In the genomic region with DNA sequence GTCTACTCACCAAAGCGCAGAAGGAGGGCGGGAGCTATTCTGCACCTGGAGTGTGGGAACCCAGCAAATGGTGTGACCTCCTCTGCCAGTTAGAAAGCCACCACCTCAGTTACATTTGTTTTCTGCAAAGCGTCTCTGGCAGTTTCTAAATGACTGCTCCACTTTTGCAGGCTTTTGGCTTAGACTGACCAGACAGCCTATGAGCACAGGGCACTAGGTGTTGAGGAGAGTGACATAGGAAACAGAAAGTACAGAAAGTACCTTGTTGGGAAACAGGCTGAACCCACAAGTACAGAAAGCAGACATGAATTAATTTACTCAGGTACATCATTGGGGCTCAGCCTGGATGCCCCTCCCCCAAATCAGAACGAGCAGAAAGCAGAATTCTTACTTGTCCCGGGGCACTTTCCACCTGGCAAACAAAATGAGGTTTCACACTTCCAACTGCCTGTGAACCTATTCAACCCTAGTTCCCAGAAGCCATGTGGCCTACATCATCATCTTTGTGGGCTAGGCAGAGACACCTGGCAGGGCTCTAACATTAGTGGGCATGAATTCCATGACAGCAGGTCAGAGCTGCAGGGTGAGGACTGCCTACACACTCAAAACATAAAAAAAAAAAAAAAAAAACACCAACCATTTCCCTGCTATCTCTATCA, we compare ENCODE assay signal across 19 mouse cellular contexts. TPM values are rescaled to one million over a fixed set of nuclear protein-coding genes. Genes with fewer than 3 reads are reported as not detected.
DNase-seq lines count a peak whose midpoint lies in the region; ATAC-seq and TF ChIP-seq lines count a peak whose summit lies in the region.
"Had no signal": no experiment of that assay in that cellular context is flagged by ENCODE, and none has a peak within 500 bp of the region (broad histone marks: within the 10 kb centered on the region; RNA-seq: fewer than 3 reads in every experiment).

No protein-coding gene starts in this region.

- 43% methylated on average over 5 of the region's 5 CpGs for WGBS in lung, adult 2 months

- no peaks in the 10 kb centered on the region for H3K4me1 ChIP-seq in lung, adult 2 months (ENCODE audit: control insufficient read depth, insufficient read depth, low read length)

- intact Hi-C loops in heart, postnatal 25 days (cut with DNase I), result no loop called here

- H3K4me3 ChIP-seq in lung, adult 2 months (replicated peaks; ENCODE audit: extremely low read depth, low read depth, low read length), result no peak overlapping the region
- H3K4me3 ChIP-seq: erythroblast, embryonic 14.5 days; left cerebral cortex, adult 2 months had no signal

- ATAC-seq in activated CD4-positive, CD25-positive, alpha-beta regulatory T cell, adult 4 months, result peak; percentile 67
- ATAC-seq: midbrain, embryonic 16.5 days had no signal

- no peak for TF ChIP-seq POLR2A in lung, adult 2 months (IDR thresholded peaks at IDR 0.05; ENCODE audit: borderline replicate concordance, extremely low read depth, low read depth, low read length)

- DNase-seq in CD4-positive, CD25-positive, alpha-beta regulatory T cell, adult 2 months (ENCODE audit: low read depth, low spot score), result peak; percentile 56
- peak; percentile 31 to 42 for DNase-seq in cerebellum, postnatal 36 days
- peak; percentile 27 for DNase-seq in thymus, postnatal 0 days (ENCODE audit: low spot score)
- no peak for DNase-seq in heart, postnatal 25 days (ENCODE audit: low spot score)
- no peak for DNase-seq in lung, adult 2 months
- no peak for DNase-seq in right cerebral cortex, postnatal 4 days
- DNase-seq: adrenal gland, postnatal 14 days; heart, adult 18-20 months; heart, postnatal 10 days; lung, postnatal 4 days had no signal

- no peak for TF ChIP-seq CTCF in lung, adult 2 months (IDR thresholded peaks at IDR 0.05; ENCODE audit: insufficient read depth, low read length)

RNA-seq across cellular contexts. Expression of a gene that starts 3.1 kb away (rescaled TPM):
- 10 to 100 TPM; 10.6 to 13.8 TPM for polyA plus RNA-seq in activated CD4-positive, CD25-positive, alpha-beta regulatory T cell, adult 4 months (2017; shearing (Covaris generic))
- polyA plus RNA-seq in thymus, postnatal 0 days (2015; fragmentation: Nextera tagmentation; extraction: Ambion mirVana), result 0.57 TPM in 2 replicates
- total RNA-seq in heart, postnatal 25 days (2021), result not detected
- 0.08 TPM in 1 of 2 replicates, not detected in the other for polyA plus RNA-seq in lung, adult 2 months (2012; rRNA removed)
- total RNA-seq: adrenal gland, postnatal 14 days; heart, adult 18-20 months; heart, postnatal 10 days; left cerebral cortex, adult 2 months; MEL had no signal
- polyA plus RNA-seq: cortical plate, adult 2 months; erythroblast, embryonic 14.5 days; intestine, embryonic 14.5 days; liver, embryonic 11.5 days; midbrain, embryonic 16.5 days; neural tube, embryonic 14.5 days had no signal

Comparison
In these comparisons a context has a peak if more than half of its experiments do, and no peak if none do; other contexts are left out.
1. DNase-seq: peak in CD4-positive, CD25-positive, alpha-beta regulatory T cell, adult 2 months (single experiment), cerebellum, postnatal 36 days (2 of 2) and thymus, postnatal 0 days (single experiment); none in heart, postnatal 25 days (single experiment), lung, adult 2 months (single experiment) and right cerebral cortex, postnatal 4 days (single experiment).